In the genomic region with DNA sequence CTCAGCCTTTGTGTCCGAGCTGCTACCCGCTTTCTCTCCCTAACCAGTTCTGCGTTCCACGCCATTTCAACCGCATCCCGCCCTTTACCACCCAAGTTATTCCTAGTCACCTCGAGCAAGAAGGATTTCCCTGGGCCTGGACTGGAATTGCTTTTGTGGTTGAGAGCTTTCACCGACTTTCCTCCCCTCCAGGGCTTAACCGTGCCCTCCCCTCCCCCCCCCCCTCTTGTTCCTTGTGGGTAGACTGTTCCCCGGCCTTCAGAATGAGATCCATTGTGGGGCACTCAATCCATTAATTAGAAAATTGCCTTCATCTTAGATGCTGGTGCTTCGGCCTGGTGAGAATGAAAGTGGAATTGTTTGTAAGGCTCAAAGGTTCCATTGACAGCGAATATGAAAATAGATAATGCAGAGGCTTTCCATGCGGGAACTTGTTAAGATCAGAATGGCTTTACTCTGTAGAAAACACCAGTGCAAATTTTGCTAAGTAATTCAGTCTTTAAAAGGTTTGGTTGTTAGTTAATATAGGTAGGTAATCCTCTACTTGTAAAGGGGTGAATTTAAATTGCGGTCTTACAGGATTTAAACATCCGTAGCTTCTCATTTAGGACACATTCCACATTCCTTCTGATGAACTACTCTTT, we compare ENCODE assay signal across 8 mouse cellular contexts. TPM values are rescaled to one million over a fixed set of nuclear protein-coding genes. Genes with fewer than 3 reads are reported as not detected.
DNase-seq lines count a peak whose midpoint lies in the region; ATAC-seq lines count a peak whose summit lies in the region.

No protein-coding gene starts in this region.

- peak; percentile 24 for DNase-seq in testis, postnatal 14 days (ENCODE audit: low spot score)
- no peak for DNase-seq in testis, postnatal 10 days (ENCODE audit: low spot score)
- no peak for DNase-seq in ovary, postnatal 36 days (ENCODE audit: low spot score)
- no peak for DNase-seq in thymus, postnatal 36 days
- no peak for DNase-seq in cerebellum, adult 9-11 months
- DNase-seq in right cerebral cortex, postnatal 25 days = no peak

- H3K9ac ChIP-seq in heart, embryonic 15.5 days = peak overlapping the region; percentile 36; the same call in 1 of the 2 replicates
- H3K9ac ChIP-seq in liver, embryonic 15.5 days = no peak overlapping the region

- WGBS in heart, embryonic 15.5 days = 55% methylated on average over 15 of the region's 15 CpGs
- 35% methylated on average over 15 of the region's 15 CpGs for WGBS in liver, embryonic 15.5 days (ENCODE audit: insufficient replicate concordance)

- peaks cover 6% of the 10 kb centered on the region; the same call in 1 of the 2 replicates for H3K4me1 ChIP-seq in heart, embryonic 15.5 days (replicated peaks)
- no peaks in the 10 kb centered on the region for H3K4me1 ChIP-seq in liver, embryonic 15.5 days (replicated peaks)

- H3K27ac ChIP-seq in heart, embryonic 15.5 days = peak overlapping the region; percentile 84
- H3K27ac ChIP-seq in liver, embryonic 15.5 days (replicated peaks) = no peak overlapping the region

- H3K27me3 ChIP-seq in heart, embryonic 15.5 days = no peaks in the 10 kb centered on the region
- peaks cover 89% of the 10 kb centered on the region for H3K27me3 ChIP-seq in liver, embryonic 15.5 days

- ATAC-seq in heart, embryonic 15.5 days (replicated peaks; ENCODE audit: insufficient number of reproducible peaks, insufficient read depth, low FRiP score, low read depth) = no peak
- ATAC-seq in liver, embryonic 15.5 days (ENCODE audit: insufficient read depth) = no peak

- peaks cover 22% of the 10 kb centered on the region for H3K9me3 ChIP-seq in heart, embryonic 15.5 days (replicated peaks)
- H3K9me3 ChIP-seq in liver, embryonic 15.5 days (replicated peaks) = peaks cover 11% of the 10 kb centered on the region; the same call in 1 of the 2 replicates

- peak overlapping the region; percentile 69 for H3K4me2 ChIP-seq in heart, embryonic 15.5 days
- peak overlapping the region; percentile 25; the same call in 1 of the 2 replicates for H3K4me2 ChIP-seq in liver, embryonic 15.5 days

- peak overlapping the region; percentile 70 for H3K4me3 ChIP-seq in heart, embryonic 15.5 days
- H3K4me3 ChIP-seq in liver, embryonic 15.5 days (replicated peaks) = no peak overlapping the region

- peaks cover 4% of the 10 kb centered on the region; the same call in 1 of the 2 replicates for H3K36me3 ChIP-seq in heart, embryonic 15.5 days
- no peaks in the 10 kb centered on the region for H3K36me3 ChIP-seq in liver, embryonic 15.5 days (replicated peaks)

RNA-seq across cellular contexts. Expression of a gene that starts 12.5 kb away (rescaled TPM):
- polyA plus RNA-seq in heart, embryonic 15.5 days (2015; fragmentation: Nextera tagmentation; extraction: Ambion mirVana) = 1,527 and 1,993 TPM in 2 replicates
- 186 and 187 TPM in 2 replicates for polyA plus RNA-seq in liver, embryonic 15.5 days (2015; fragmentation: Nextera tagmentation; extraction: Ambion mirVana)

RNA-seq across cellular contexts. Expression of a gene that starts 42.3 kb away (rescaled TPM):
- polyA plus RNA-seq in heart, embryonic 15.5 days (2015; fragmentation: Nextera tagmentation; extraction: Ambion mirVana) = 9.3 and 10.0 TPM in 2 replicates
- polyA plus RNA-seq in liver, embryonic 15.5 days (2015; fragmentation: Nextera tagmentation; extraction: Ambion mirVana) = 2.8 and 3.8 TPM in 2 replicates
